Mouse (Mus musculus): ENCODE results near the gene AI837181.

DNA sequence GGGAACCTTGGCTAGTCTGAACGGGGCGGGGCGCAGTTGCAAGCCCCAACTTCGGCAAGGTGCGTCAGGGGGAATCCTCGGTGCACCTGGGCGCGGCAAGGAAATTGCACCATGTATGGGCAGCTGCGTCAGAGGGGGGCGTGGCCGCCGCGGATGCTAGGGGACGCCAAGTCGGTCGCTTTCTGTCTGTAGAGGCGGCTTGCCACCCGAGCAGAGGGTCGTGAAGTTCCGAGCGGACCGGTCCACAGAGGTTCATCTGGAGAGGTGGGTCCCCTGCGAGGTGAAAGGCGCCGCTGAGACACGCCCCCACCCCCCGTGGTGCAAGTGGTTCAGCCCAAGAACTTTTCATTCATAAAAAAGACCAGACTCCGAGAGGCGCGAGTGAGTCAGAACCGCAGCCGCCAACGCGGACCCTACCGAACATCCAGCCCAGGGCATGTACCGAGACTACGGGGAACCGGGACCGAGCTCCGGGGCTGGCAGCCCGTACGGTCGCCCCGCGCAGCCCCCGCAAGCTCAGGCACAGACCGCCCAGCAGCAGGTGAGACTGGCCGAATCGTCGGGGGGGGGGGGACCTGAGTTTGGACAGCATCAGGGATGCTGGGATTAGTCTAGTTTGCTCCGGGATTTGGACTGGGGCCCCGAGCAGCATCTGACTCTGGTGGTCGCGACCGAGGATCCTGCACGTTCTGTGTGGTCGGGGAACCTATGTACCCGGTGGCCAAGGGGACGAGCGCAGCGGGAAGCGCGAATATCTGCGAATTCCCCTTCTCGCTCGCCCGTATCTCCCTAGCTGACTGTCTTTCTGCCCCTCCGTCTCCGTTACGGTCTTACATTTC is 22.8 kb downstream of the AI837181 start, which contains the start of gene Fosl1:
- TF ChIP-seq CTCF (IDR thresholded peaks at IDR 0.05; ENCODE audit: extremely low read depth, insufficient read depth, insufficient read length, insufficient replicate concordance) (no peak), POLR2A (IDR thresholded peaks at IDR 0.05; ENCODE audit: low read depth, low read length) (no peak)
